Comparison of ENCODE assay signal across 35 mouse cellular contexts in genomic region chr6:35121925-35122324, GRCm38 (mm10).
"Had no signal": no experiment of that assay in that cellular context is flagged by ENCODE, and none has a peak within 500 bp of the region (broad histone marks: within the 10 kb centered on the region; RNA-seq: fewer than 3 reads in every experiment).

No protein-coding gene starts in this region.

- DNase-seq: heart, postnatal 10 days; heart, postnatal 14 days; heart, postnatal 36 days; heart, postnatal 4 days; kidney, adult 11 months; kidney, adult 18-20 months; kidney, adult 2 months; kidney, adult 8-10 months; kidney, adult 9 months; kidney, postnatal 10 days; kidney, postnatal 14 days; kidney, postnatal 25 days; kidney, postnatal 36 days; kidney, postnatal 4 days; layer of hippocampus, adult 9-11 months; layer of hippocampus, postnatal 36 days had no signal

- H3K4me3 ChIP-seq: heart, embryonic 10.5 days; heart, embryonic 12.5 days; heart, embryonic 13.5 days; heart, embryonic 15.5 days; hindbrain, embryonic 10.5 days; hindbrain, embryonic 12.5 days; hindbrain, embryonic 13.5 days; hindbrain, embryonic 15.5 days; intestine, embryonic 15.5 days; kidney, embryonic 15.5 days; layer of hippocampus, adult 2 months; left cerebral cortex, adult 2 months had no signal

- H3K4me1 ChIP-seq: heart, embryonic 10.5 days; heart, embryonic 15.5 days; hindbrain, embryonic 10.5 days; hindbrain, embryonic 12.5 days; hindbrain, embryonic 13.5 days; hindbrain, embryonic 15.5 days; intestine, embryonic 15.5 days; kidney, embryonic 15.5 days had no signal

- H3K36me3 ChIP-seq: heart, embryonic 15.5 days; hindbrain, embryonic 15.5 days; intestine, embryonic 15.5 days had no signal

- H3K9me3 ChIP-seq: heart, embryonic 10.5 days; heart, embryonic 12.5 days; heart, embryonic 13.5 days; heart, embryonic 15.5 days; hindbrain, embryonic 10.5 days; hindbrain, embryonic 12.5 days; hindbrain, embryonic 13.5 days; hindbrain, embryonic 15.5 days; intestine, embryonic 15.5 days; kidney, embryonic 15.5 days had no signal

- H3K27ac ChIP-seq: heart, embryonic 10.5 days; heart, embryonic 13.5 days; heart, embryonic 15.5 days; hindbrain, embryonic 10.5 days; hindbrain, embryonic 12.5 days; hindbrain, embryonic 13.5 days; hindbrain, embryonic 14.5 days; hindbrain, embryonic 15.5 days; hindbrain, postnatal 0 days; intestine, embryonic 15.5 days; kidney, embryonic 15.5 days; kidney, postnatal 0 days; layer of hippocampus, adult 2 months; left cerebral cortex, adult 2 months had no signal

- H3K4me2 ChIP-seq: heart, embryonic 11.5 days; heart, embryonic 12.5 days; heart, embryonic 13.5 days; heart, embryonic 15.5 days; hindbrain, embryonic 12.5 days; hindbrain, embryonic 13.5 days; hindbrain, embryonic 14.5 days; hindbrain, embryonic 15.5 days; intestine, embryonic 15.5 days; kidney, embryonic 15.5 days had no signal

- ATAC-seq: hindbrain, embryonic 16.5 days; hindbrain, postnatal 0 days; intestine, embryonic 15.5 days; intestine, embryonic 16.5 days; intestine, postnatal 0 days had no signal

- H3K9ac ChIP-seq: heart, embryonic 12.5 days; heart, embryonic 13.5 days; heart, embryonic 15.5 days; hindbrain, embryonic 12.5 days; hindbrain, embryonic 13.5 days; hindbrain, embryonic 14.5 days; hindbrain, embryonic 15.5 days; intestine, embryonic 15.5 days; kidney, embryonic 15.5 days had no signal

- H3K27me3 ChIP-seq: heart, embryonic 12.5 days; heart, embryonic 13.5 days; heart, embryonic 15.5 days; hindbrain, embryonic 12.5 days; hindbrain, embryonic 13.5 days; hindbrain, embryonic 15.5 days; intestine, embryonic 15.5 days; kidney, embryonic 15.5 days had no signal
